Mouse (Mus musculus): Measurements from ENCODE around the gene Pik3r1. TPM values are rescaled to one million over a fixed set of nuclear protein-coding genes. Genes with fewer than 3 reads are reported as not detected.

Pik3r1 gene
- polyA plus RNA-seq, 1 experiment, result 18.4 TPM

DNA sequence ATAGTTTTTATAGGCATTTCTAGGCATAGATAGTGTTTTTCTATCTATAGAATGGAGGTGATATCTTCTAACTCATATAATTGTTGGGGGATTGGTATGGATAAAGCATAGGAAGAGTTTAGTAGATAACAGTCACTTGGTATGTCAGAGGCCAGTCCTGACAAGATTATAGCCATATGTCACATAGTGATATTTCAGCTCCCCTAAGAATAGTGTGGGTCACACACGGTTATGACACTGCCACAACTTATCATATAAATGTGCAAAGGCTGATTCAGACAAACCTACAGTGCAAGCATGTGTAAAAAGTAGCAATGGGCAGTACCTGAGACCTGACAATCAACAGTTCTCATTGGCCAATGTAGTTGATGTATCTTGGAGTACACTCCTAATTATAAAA, 89.0 kb downstream of the Pik3r1 start:
- no peaks in the 10 kb centered on the region for H3K27me3 ChIP-seq (ENCODE audit: control insufficient read depth, insufficient read depth, low read length)
- WGBS, result 79% methylated on average over 1 of the region's 1 CpGs

DNA sequence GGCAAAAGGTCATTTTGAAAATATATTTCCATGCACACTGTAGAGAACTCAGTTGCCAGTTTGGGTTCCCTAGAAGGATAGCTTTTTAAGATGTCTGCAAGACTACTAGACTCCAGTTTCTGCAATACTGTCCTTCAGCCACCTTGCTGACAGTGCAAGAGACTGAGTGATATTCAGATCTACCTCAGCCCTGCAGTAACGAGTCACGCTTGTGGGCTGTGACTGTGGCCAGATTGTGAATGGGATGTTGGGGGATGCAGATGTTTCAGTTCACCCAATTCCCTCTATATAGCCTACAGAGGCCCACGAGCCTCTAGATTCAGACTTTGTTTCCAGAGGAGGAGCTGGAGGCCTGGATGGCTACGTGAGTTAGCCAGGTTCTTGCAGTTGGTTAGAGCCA, 90.0 kb downstream of the Pik3r1 start:
- H3K4me1 ChIP-seq (ENCODE audit: control insufficient read depth, insufficient read depth, insufficient read length), result no peaks in the 10 kb centered on the region
- H3K27me3 ChIP-seq (ENCODE audit: control insufficient read depth, insufficient read depth, low read length), result no peaks in the 10 kb centered on the region
- WGBS, result 80% methylated on average over 4 of the region's 4 CpGs
- no peak for DNase-seq (ENCODE audit: low read depth in 1 of 2, low spot score in 2 of 2)
- TF ChIP-seq POLR2A (IDR thresholded peaks at IDR 0.05; ENCODE audit: low read depth, low read length), result no peak
- TF ChIP-seq CTCF (IDR thresholded peaks at IDR 0.05; ENCODE audit: extremely low read depth, insufficient read depth, insufficient read length, insufficient replicate concordance), result no peak
- H3K27ac ChIP-seq (ENCODE audit: insufficient read depth, low read length), result no peak overlapping the region
- H3K4me3 ChIP-seq (ENCODE audit: extremely low read depth, insufficient read depth, insufficient read length), result no peak overlapping the region
- H3K36me3 ChIP-seq (ENCODE audit: control insufficient read depth, insufficient read depth, low read length), result peaks cover 1% of the 10 kb centered on the region

More for the DNA sequence above, 89.0 kb downstream of the Pik3r1 start:
- no peak for DNase-seq (ENCODE audit: low read depth in 1 of 2, low spot score in 2 of 2)
- TF ChIP-seq POLR2A (IDR thresholded peaks at IDR 0.05; ENCODE audit: low read depth, low read length), result no peak
- no peak for TF ChIP-seq CTCF (IDR thresholded peaks at IDR 0.05; ENCODE audit: extremely low read depth, insufficient read depth, insufficient read length, insufficient replicate concordance)
- Histone ChIP-seq H3K27ac (ENCODE audit: insufficient read depth, low read length) (no peak overlapping the region), H3K36me3 (ENCODE audit: control insufficient read depth, insufficient read depth, low read length) (peaks cover 5% of the 10 kb centered on the region), H3K4me3 (ENCODE audit: extremely low read depth, insufficient read depth, insufficient read length) (no peak overlapping the region), H3K4me1 (ENCODE audit: control insufficient read depth, insufficient read depth, insufficient read length) (no peaks in the 10 kb centered on the region)

DNA sequence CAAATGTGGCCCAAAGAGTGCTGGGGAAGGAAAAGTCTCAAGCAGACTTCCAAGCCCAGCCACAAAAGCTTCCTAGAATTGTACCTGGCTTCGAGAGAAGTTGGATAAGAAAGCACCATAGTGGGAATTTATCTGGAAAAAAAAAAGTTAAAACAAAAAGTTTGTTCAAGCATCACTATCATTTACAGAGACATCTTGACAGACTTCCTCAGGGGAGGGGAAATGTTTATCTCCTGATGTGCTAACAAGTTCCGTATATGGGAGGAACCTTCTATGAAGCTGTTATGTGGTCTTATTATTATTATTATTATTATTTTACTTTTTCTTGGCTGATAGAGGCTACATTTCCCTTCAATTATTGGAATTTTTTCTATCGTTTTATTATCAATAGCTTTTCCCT, 94.1 kb downstream of the Pik3r1 start:
- Histone ChIP-seq H3K4me1 (ENCODE audit: control insufficient read depth, insufficient read depth, insufficient read length) (no peaks in the 10 kb centered on the region; the same call in 1 of the 2 replicates), H3K27me3 (ENCODE audit: control insufficient read depth, insufficient read depth, low read length) (no peaks in the 10 kb centered on the region), H3K27ac (ENCODE audit: insufficient read depth, low read length) (no peak overlapping the region), H3K36me3 (ENCODE audit: control insufficient read depth, insufficient read depth, low read length) (no peaks in the 10 kb centered on the region), H3K4me3 (ENCODE audit: extremely low read depth, insufficient read depth, insufficient read length) (no peak overlapping the region)
- no peak for TF ChIP-seq POLR2A (IDR thresholded peaks at IDR 0.05; ENCODE audit: low read depth, low read length)
- no peak for TF ChIP-seq CTCF (IDR thresholded peaks at IDR 0.05; ENCODE audit: extremely low read depth, insufficient read depth, insufficient read length, insufficient replicate concordance)
- WGBS, result 86% methylated on average over 3 of the region's 3 CpGs
- DNase-seq (ENCODE audit: low read depth in 1 of 2, low spot score in 2 of 2), result no peak

DNA sequence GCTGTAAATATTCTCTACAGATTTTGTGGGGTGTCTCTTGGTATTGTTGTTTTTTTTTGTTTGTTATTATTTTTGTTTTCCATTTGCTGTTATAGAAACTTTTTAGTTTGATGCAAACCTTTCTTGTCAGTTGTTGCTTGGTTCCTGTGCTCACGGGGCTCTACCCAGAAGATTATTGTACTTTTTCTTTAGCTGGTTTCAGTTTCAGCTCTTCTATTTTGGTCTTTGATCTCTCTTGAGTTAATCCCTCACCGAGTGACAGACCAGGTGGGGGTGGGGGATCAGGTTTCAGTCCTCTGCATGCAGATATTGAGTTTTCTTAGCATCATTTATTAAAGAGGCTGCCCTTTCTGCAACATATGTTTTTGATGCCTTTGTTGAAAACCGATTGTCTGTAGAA, 99.2 kb downstream of the Pik3r1 start:
- H3K4me3 ChIP-seq (ENCODE audit: extremely low read depth, insufficient read depth, insufficient read length), result no peak overlapping the region
- peak; percentile 23 to 52 for DNase-seq (ENCODE audit: low read depth in 1 of 2, low spot score in 2 of 2)
- H3K36me3 ChIP-seq (ENCODE audit: control insufficient read depth, insufficient read depth, low read length), result no peaks in the 10 kb centered on the region
- H3K27me3 ChIP-seq (ENCODE audit: control insufficient read depth, insufficient read depth, low read length), result no peaks in the 10 kb centered on the region
- peaks cover 7% of the 10 kb centered on the region for H3K4me1 ChIP-seq (ENCODE audit: control insufficient read depth, insufficient read depth, insufficient read length)
- H3K27ac ChIP-seq (ENCODE audit: insufficient read depth, low read length), result no peak overlapping the region
- TF ChIP-seq CTCF (IDR thresholded peaks at IDR 0.05; ENCODE audit: extremely low read depth, insufficient read depth, insufficient read length, insufficient replicate concordance), result no peak
- TF ChIP-seq POLR2A (IDR thresholded peaks at IDR 0.05; ENCODE audit: low read depth, low read length), result no peak
- WGBS, result 15% methylated on average over 3 of the region's 3 CpGs

DNA sequence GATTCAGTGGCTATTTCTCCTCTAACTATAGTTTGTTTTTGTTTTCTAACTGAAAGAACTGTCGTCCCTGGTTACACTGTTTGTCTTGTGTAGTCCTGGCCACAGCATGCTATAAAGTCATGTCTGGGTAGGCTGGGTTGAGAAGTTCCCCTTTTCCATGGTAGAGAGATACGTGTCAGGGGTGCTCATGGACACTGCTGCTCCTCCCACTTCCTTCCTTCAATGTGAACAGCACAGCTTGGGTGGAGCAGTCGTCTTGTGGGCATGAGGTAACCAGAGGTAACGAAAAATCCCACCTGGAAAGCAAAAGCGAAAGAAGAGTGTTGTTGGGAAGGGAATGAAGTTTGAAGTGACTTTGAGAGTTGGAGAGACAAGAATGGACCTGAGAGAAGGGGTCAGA, 104.0 kb downstream of the Pik3r1 start:
- peak overlapping the region; percentile 16 for H3K27ac ChIP-seq (ENCODE audit: insufficient read depth, low read length)

DNA sequence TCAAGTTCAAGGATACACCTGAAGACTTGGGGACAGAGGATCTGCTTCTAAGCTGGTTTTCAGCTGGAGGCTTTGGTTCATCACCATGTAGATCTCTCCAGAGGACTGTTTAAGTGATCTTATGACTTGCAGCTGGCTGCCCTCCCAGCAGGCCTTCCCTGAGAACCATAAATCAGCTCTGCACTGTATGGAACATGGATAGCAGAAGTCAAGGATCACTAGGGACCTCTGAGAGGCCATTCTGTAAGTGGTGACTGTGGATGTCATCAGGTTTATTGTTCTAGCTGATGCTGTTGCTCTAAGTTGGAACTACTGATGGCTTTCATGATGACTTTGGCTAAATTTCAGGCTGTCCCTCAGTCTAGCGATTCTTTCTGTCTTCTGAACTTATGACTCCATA, 105.1 kb downstream of the Pik3r1 start:
- no peaks in the 10 kb centered on the region for H3K36me3 ChIP-seq (ENCODE audit: control insufficient read depth, insufficient read depth, low read length)
- WGBS, result 79% methylated on average over 1 of the region's 1 CpGs
- H3K27me3 ChIP-seq (ENCODE audit: control insufficient read depth, insufficient read depth, low read length), result no peaks in the 10 kb centered on the region
- peak overlapping the region; percentile 21; the same call in 1 of the 2 replicates for H3K27ac ChIP-seq (ENCODE audit: insufficient read depth, low read length)
- no peak for DNase-seq (ENCODE audit: low read depth in 1 of 2, low spot score in 2 of 2)
- peaks cover 23% of the 10 kb centered on the region for H3K4me1 ChIP-seq (ENCODE audit: control insufficient read depth, insufficient read depth, insufficient read length)
- TF ChIP-seq CTCF (IDR thresholded peaks at IDR 0.05; ENCODE audit: extremely low read depth, insufficient read depth, insufficient read length, insufficient replicate concordance), result no peak
- no peak for TF ChIP-seq POLR2A (IDR thresholded peaks at IDR 0.05; ENCODE audit: low read depth, low read length)
- no peak overlapping the region for H3K4me3 ChIP-seq (ENCODE audit: extremely low read depth, insufficient read depth, insufficient read length)

More for the DNA sequence above, 104.0 kb downstream of the Pik3r1 start:
- H3K27me3 ChIP-seq (ENCODE audit: control insufficient read depth, insufficient read depth, low read length), result no peaks in the 10 kb centered on the region
- TF ChIP-seq CTCF (IDR thresholded peaks at IDR 0.05; ENCODE audit: extremely low read depth, insufficient read depth, insufficient read length, insufficient replicate concordance) (no peak), POLR2A (IDR thresholded peaks at IDR 0.05; ENCODE audit: low read depth, low read length) (no peak)
- WGBS, result 6% methylated on average over 5 of the region's 5 CpGs
- H3K36me3 ChIP-seq (ENCODE audit: control insufficient read depth, insufficient read depth, low read length), result no peaks in the 10 kb centered on the region
- DNase-seq (ENCODE audit: low read depth in 1 of 2, low spot score in 2 of 2), result peak; percentile 43 to 87
- no peak overlapping the region for H3K4me3 ChIP-seq (ENCODE audit: extremely low read depth, insufficient read depth, insufficient read length)
- peaks cover 22% of the 10 kb centered on the region for H3K4me1 ChIP-seq (ENCODE audit: control insufficient read depth, insufficient read depth, insufficient read length)

DNA sequence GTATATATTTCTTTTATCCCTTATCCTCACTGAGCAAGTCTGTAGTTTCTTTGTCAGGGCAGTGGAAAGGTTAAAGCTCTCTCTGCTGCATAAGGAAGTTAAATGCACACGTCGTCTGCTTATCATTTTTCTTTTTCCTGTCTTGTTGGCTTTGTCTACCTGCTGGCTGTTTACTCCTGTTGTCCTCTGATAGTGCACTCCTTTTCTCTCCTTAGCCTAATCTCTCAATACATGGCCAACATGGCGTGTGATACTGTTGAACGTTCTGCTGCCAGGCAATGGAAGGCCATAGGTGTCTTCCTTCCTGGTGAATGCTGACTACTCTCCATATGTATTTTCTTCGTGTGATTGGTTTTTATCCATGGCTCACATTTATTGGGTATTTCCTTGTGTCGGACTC, 106.5 kb downstream of the Pik3r1 start:
- no peaks in the 10 kb centered on the region for H3K27me3 ChIP-seq (ENCODE audit: control insufficient read depth, insufficient read depth, low read length)
- WGBS, result 66% methylated on average over 6 of the region's 6 CpGs
- TF ChIP-seq POLR2A (IDR thresholded peaks at IDR 0.05; ENCODE audit: low read depth, low read length) (no peak), CTCF (IDR thresholded peaks at IDR 0.05; ENCODE audit: extremely low read depth, insufficient read depth, insufficient read length, insufficient replicate concordance) (no peak)
- DNase-seq (ENCODE audit: low read depth in 1 of 2, low spot score in 2 of 2), result no peak
- H3K27ac ChIP-seq (ENCODE audit: insufficient read depth, low read length), result no peak overlapping the region
- peaks cover 28% of the 10 kb centered on the region for H3K4me1 ChIP-seq (ENCODE audit: control insufficient read depth, insufficient read depth, insufficient read length)
- no peaks in the 10 kb centered on the region for H3K36me3 ChIP-seq (ENCODE audit: control insufficient read depth, insufficient read depth, low read length)
- H3K4me3 ChIP-seq (ENCODE audit: extremely low read depth, insufficient read depth, insufficient read length), result no peak overlapping the region

All from spleen, adult 2 months (tissue).